Mouse (Mus musculus) bone marrow macrophage, adult 2 months (primary cell): Measurements from ENCODE around the gene Kat2a.

Experiments
- CTCF ChIP-seq: IDR thresholded peaks from 2 replicates; pipeline ENCODE4 v1.5.1; 2012; ENCODE audit warnings: low read depth, mild to moderate bottlenecking, low read length, moderate library complexity
- POLR2A ChIP-seq: IDR thresholded peaks from 2 replicates; pipeline ENCODE4 v1.6.1; 2012; ENCODE audit warnings: mild to moderate bottlenecking, low read depth, low read length, borderline replicate concordance

GRCm38 (mm10) chr11:100697921-100698320 is 14.3 kb downstream of the Kat2a start:
- no peak for TF ChIP-seq CTCF
- no peak for TF ChIP-seq POLR2A
